Mouse (Mus musculus) megakaryocyte, embryonic 14.5 days (primary cell): Measurements from ENCODE around the gene Fat2. TPM values are rescaled to one million over a fixed set of nuclear protein-coding genes. Genes with fewer than 3 reads are reported as not detected.

ENCODE experiments used
- H3K27me3 ChIP-seq: replicated peaks from 2 replicates; pipeline ENCODE3; 2012; ENCODE audit warnings: inconsistent platforms
- H3K36me3 ChIP-seq: replicated peaks from 2 replicates; pipeline ENCODE3; 2012; ENCODE audit warnings: low read length, inconsistent platforms, mixed read lengths
- H3K4me1 ChIP-seq: 2 replicates; pipeline ENCODE4 v1.6.1; 2012; ENCODE audit warnings: inconsistent platforms
- H3K4me3 ChIP-seq: replicated peaks from 2 replicates; pipeline ENCODE3; 2012; ENCODE audit warnings: moderate library complexity, mild to moderate bottlenecking, inconsistent platforms
- H3K9me3 ChIP-seq: 2 replicates; pipeline ENCODE4 v1.6.1; 2012; ENCODE audit warnings: inconsistent platforms
- FLI1 ChIP-seq: IDR thresholded peaks from 2 replicates; pipeline ENCODE4 v1.6.1; 2012; ENCODE audit warnings: low read length, inconsistent platforms, mixed read lengths
- GATA1 ChIP-seq: IDR thresholded peaks from 3 replicates; pipeline ENCODE4 v1.6.1; 2012; ENCODE audit warnings: mixed read lengths, low read length, inconsistent platforms, borderline replicate concordance
- polyA plus RNA-seq: library from polyadenylated mRNA; stranded (reverse); fragments of >175 nt; gene quantifications from 2 replicates; pipeline ENCODE4 v1.2.3, GENCODE M21; 2012; ENCODE audit warnings: low replicate concordance; ENCODE audit not compliant: insufficient read depth

The Fat2 gene
- polyA plus RNA-seq, 1 experiment = not detected

- H3K36me3 ChIP-seq = no peaks in the 10 kb centered on the region
- H3K4me3 ChIP-seq = no peak overlapping the region
- H3K4me1 ChIP-seq = no peaks in the 10 kb centered on the region
- TF ChIP-seq GATA1 (no peak), FLI1 (no peak)
- peaks cover 57% of the 10 kb centered on the region for H3K27me3 ChIP-seq
- peaks cover 8% of the 10 kb centered on the region for H3K9me3 ChIP-seq
These were observed 1.8 kb downstream of the Fat2 start for GRCm38 (mm10) chr11:55334545-55334944.

GRCm38 (mm10) chr11:55334063-55334462 lies 2.3 kb downstream of the Fat2 start:
- TF ChIP-seq GATA1 (no peak), FLI1 (no peak)
- Histone ChIP-seq H3K27me3 (peaks cover 54% of the 10 kb centered on the region), H3K4me1 (no peaks in the 10 kb centered on the region)

GRCm38 (mm10) chr11:55329868-55330772 lies 6.2 kb downstream of the Fat2 start:
- Histone ChIP-seq H3K36me3 (no peaks in the 10 kb centered on the region), H3K9me3 (no peaks in the 10 kb centered on the region), H3K4me3 (no peak overlapping the region), H3K4me1 (no peaks in the 10 kb centered on the region), H3K27me3 (peaks cover 45% of the 10 kb centered on the region)
- TF ChIP-seq GATA1 (no peak), FLI1 (no peak)

More at GRCm38 (mm10) chr11:55334063-55334462, 2.3 kb downstream of the Fat2 start:
- Histone ChIP-seq H3K4me3 (no peak overlapping the region), H3K9me3 (peaks cover 6% of the 10 kb centered on the region), H3K36me3 (no peaks in the 10 kb centered on the region)

- Histone ChIP-seq H3K9me3 (no peaks in the 10 kb centered on the region), H3K4me3 (no peak overlapping the region), H3K36me3 (no peaks in the 10 kb centered on the region), H3K27me3 (peaks cover 34% of the 10 kb centered on the region), H3K4me1 (peaks cover 4% of the 10 kb centered on the region; the same call in 1 of the 2 replicates)
- TF ChIP-seq FLI1 (no peak), GATA1 (no peak)
These were observed 8.6 kb downstream of the Fat2 start for GRCm38 (mm10) chr11:55327558-55328409.

GRCm38 (mm10) chr11:55327111-55327510 lies 9.3 kb downstream of the Fat2 start:
- Histone ChIP-seq H3K36me3 (no peaks in the 10 kb centered on the region), H3K4me1 (peaks cover 4% of the 10 kb centered on the region; the same call in 1 of the 2 replicates), H3K4me3 (no peak overlapping the region), H3K27me3 (peaks cover 32% of the 10 kb centered on the region), H3K9me3 (no peaks in the 10 kb centered on the region)
- TF ChIP-seq FLI1 = no peak
- no peak for TF ChIP-seq GATA1

- peaks cover 29% of the 10 kb centered on the region for H3K27me3 ChIP-seq
- H3K4me3 ChIP-seq = no peak overlapping the region
- H3K9me3 ChIP-seq = no peaks in the 10 kb centered on the region
- H3K36me3 ChIP-seq = no peaks in the 10 kb centered on the region
- peaks cover 4% of the 10 kb centered on the region; the same call in 1 of the 2 replicates for H3K4me1 ChIP-seq
- TF ChIP-seq FLI1 (no peak), GATA1 (no peak)
These were observed 10.2 kb downstream of the Fat2 start for GRCm38 (mm10) chr11:55326211-55326610.

GRCm38 (mm10) chr11:55323854-55324253 lies 12.5 kb downstream of the Fat2 start:
- Histone ChIP-seq H3K27me3 (peaks cover 23% of the 10 kb centered on the region), H3K36me3 (no peaks in the 10 kb centered on the region), H3K4me1 (peaks cover 4% of the 10 kb centered on the region; the same call in 1 of the 2 replicates), H3K9me3 (no peaks in the 10 kb centered on the region), H3K4me3 (no peak overlapping the region)
- TF ChIP-seq FLI1 (no peak), GATA1 (no peak)

- TF ChIP-seq FLI1 (no peak), GATA1 (no peak)
- peaks cover 4% of the 10 kb centered on the region; the same call in 1 of the 2 replicates for H3K4me1 ChIP-seq
- no peak overlapping the region for H3K4me3 ChIP-seq
- H3K27me3 ChIP-seq = peaks cover 16% of the 10 kb centered on the region
- no peaks in the 10 kb centered on the region for H3K36me3 ChIP-seq
- no peaks in the 10 kb centered on the region for H3K9me3 ChIP-seq
These were observed 15.4 kb downstream of the Fat2 start for GRCm38 (mm10) chr11:55320990-55321389.

- no peak for TF ChIP-seq GATA1
- no peak for TF ChIP-seq FLI1
- Histone ChIP-seq H3K4me1 (no peaks in the 10 kb centered on the region), H3K27me3 (peaks cover 43% of the 10 kb centered on the region)
These were observed 20.4 kb downstream of the Fat2 start for GRCm38 (mm10) chr11:55315966-55316365.

GRCm38 (mm10) chr11:55314704-55315047 lies 21.7 kb downstream of the Fat2 start:
- Histone ChIP-seq H3K4me3 (no peak overlapping the region), H3K4me1 (no peaks in the 10 kb centered on the region), H3K27me3 (peaks cover 52% of the 10 kb centered on the region), H3K36me3 (no peaks in the 10 kb centered on the region), H3K9me3 (no peaks in the 10 kb centered on the region)
- TF ChIP-seq GATA1 (no peak), FLI1 (no peak)

More at GRCm38 (mm10) chr11:55315966-55316365, 20.4 kb downstream of the Fat2 start:
- no peaks in the 10 kb centered on the region for H3K9me3 ChIP-seq
- no peaks in the 10 kb centered on the region for H3K36me3 ChIP-seq
- no peak overlapping the region for H3K4me3 ChIP-seq
